Mouse (Mus musculus) olfactory bulb, adult 2 months (tissue): Measurements from ENCODE around the gene Zbtb44.

Experiments used
- CTCF ChIP-seq: fragments of 200-500 bp; IDR thresholded peaks from 2 replicates; pipeline ENCODE4 v1.5.1; 2012; ENCODE audit warnings: low read depth, mild to moderate bottlenecking, low read length, moderate library complexity; ENCODE audit not compliant: insufficient read depth
- POLR2A ChIP-seq: fragments of 200-500 bp; IDR thresholded peaks from 2 replicates; pipeline ENCODE4 v1.6.1; 2012; ENCODE audit warnings: mild to moderate bottlenecking, low read depth, low read length, moderate library complexity; ENCODE audit not compliant: insufficient read depth

- TF ChIP-seq POLR2A: no peak
- no peak for TF ChIP-seq CTCF
Observed at GRCm38 (mm10) chr9:31013415-31013814, 17.0 kb upstream of the Zbtb44 start.
